Mouse (Mus musculus): ENCODE measurements at regions not wholly inside any gene's neighbourhood (a gene's known extent, or its start where the extent isn't known, plus 50 kb on each side); places are given as distances from the start of the nearest gene placed in this dataset.
A peak's percentile ranks its signal among the peaks of the same experiment; 100 is the strongest.

DNA sequence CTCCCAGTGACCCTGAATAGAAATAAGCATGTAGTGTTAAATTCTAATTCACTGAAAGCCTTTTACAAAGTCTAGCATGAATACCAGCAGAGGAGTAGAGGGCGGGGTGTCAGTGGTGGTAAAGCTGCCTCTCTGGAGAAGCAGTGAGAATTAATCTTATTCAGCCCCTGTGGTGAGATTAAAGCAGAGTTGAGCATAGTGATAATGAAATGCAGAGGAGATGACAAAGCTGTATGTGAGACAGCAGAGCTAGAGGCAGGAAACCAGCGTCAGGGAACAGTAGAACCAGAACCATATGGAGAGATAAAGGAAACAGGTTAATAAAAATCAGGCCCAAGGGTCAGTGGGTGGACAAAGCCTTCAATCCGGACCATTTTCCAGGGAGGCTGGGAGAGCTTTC is 1827.2 kb downstream of the Poteg start:
- no peak for DNase-seq (ENCODE audit: low spot score in 2 of 2)

DNA sequence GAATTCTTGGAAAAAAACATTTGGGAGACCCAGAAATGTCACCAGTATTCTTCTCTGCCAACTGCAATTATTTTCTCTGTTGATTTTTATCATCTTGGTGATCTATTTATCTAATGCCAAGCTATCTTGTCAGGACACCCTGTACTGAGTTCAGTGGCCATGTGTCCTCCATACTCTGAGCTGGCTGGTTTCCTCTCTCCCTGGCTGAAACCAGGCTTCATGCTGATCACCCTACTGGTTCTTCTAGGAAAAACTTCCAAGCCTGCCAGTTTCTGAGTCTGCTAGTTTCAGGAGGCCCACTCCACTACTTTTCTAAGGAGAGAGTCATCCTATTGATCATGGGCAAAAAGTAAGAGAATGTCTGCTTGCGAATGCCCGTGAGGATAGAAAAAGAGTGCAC is 1831.2 kb downstream of the Poteg start:
- no peak for DNase-seq (ENCODE audit: low spot score in 2 of 2)

DNA sequence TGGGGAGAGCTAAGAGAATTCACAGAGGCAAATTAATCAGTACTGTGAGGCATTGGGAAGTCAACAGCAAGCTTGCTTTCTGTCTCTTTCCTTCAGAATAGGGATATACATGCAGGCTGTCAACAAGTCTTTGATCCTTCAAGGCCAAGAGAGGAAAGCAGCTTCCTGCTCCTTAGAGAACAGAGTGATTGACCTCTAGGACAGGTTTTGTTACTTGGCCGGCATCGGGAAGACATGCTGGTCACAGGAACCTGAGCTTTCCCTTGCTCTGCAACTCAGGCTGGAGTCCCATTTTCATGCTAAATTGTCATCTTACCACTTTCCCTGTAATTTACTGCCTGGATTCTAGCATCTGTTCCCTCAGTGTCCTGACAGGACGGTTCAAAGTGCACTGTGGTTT is 1831.8 kb downstream of the Poteg start:
- no peak for DNase-seq (ENCODE audit: low spot score in 2 of 2)

DNA sequence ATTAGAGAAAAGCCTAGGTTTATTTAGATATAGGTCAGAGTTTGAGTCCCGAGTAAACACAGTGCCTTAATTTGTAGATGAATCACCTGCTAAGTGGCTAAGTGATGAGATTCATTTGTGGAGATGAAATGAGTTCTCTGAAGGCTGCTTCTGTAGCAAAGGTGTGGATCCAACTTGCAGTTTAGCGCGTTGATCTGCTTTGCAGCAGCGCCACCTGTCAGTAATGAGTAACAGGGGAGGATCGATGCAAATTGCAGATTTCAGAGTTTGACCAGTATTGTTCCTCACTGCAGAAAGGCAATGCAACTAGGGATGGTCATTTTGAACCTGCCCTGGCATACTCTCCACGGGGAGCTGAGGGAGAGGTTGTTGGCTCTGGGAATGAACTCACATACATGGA is 1842.9 kb downstream of the Poteg start:
- DNase-seq (ENCODE audit: low spot score in 2 of 2) = peak; percentile 40 to 64

Measured in frontal cortex, postnatal 36 days (tissue).